Mouse (Mus musculus) heart, embryonic 12.5 days (tissue): ENCODE results near the gene Coq6. TPM values are rescaled to one million over a fixed set of nuclear protein-coding genes. Genes with fewer than 3 reads are reported as not detected.

ENCODE experiments used
- ATAC-seq: fragments of 200-750 bp; cut with Nextera tagmentation; 2 replicates; pipeline ENCODE4 v1.8.0; 2017; ENCODE audit warnings: moderate TSS enrichment, moderate library complexity; ENCODE audit not compliant: insufficient number of reproducible peaks, low FRiP score
- H3K27ac ChIP-seq: fragments of 300-500 bp; sonication (generic); 2 replicates; pipeline ENCODE4 v1.5.1; 2016; ENCODE audit warnings: mild to moderate bottlenecking, moderate library complexity; ENCODE audit not compliant: poor library complexity, severe bottlenecking
- H3K27me3 ChIP-seq: fragments of 300-500 bp; sonication (generic); replicated peaks from 2 replicates; pipeline ENCODE4 v1.6.1; 2016; ENCODE audit warnings: mild to moderate bottlenecking, moderate library complexity
- H3K36me3 ChIP-seq: fragments of 300-500 bp; sonication (generic); 2 replicates; pipeline ENCODE4 v1.6.1; 2016; ENCODE audit warnings: mild to moderate bottlenecking, moderate library complexity
- H3K4me1 ChIP-seq: fragments of 300-500 bp; sonication (generic); replicated peaks from 2 replicates; pipeline ENCODE4 v1.6.1; 2016; ENCODE audit warnings: mild to moderate bottlenecking
- H3K4me2 ChIP-seq: fragments of 300-500 bp; sonication (generic); 2 replicates; pipeline ENCODE4 v1.6.1; 2016; ENCODE audit warnings: mild to moderate bottlenecking, moderate library complexity
- H3K4me3 ChIP-seq: fragments of 300-500 bp; sonication (generic); 2 replicates; pipeline ENCODE4 v1.5.1; 2016; ENCODE audit warnings: mild to moderate bottlenecking
- H3K9ac ChIP-seq: fragments of 300-500 bp; sonication (generic); 2 replicates; pipeline ENCODE4 v1.6.1; 2016; ENCODE audit warnings: mild to moderate bottlenecking, moderate library complexity
- H3K9me3 ChIP-seq: fragments of 300-500 bp; sonication (generic); replicated peaks from 2 replicates; pipeline ENCODE4 v1.6.1; 2016; ENCODE audit warnings: mild to moderate bottlenecking, moderate library complexity
- WGBS: fragments of 180-500 bp; shearing (Covaris S2); methylation state at CpG from one replicate; pipeline ENCODE4 v1.1.7; 2016; 5-methylcytosine and 5-hydroxymethylcytosine counted together
- polyA plus RNA-seq: library from polyadenylated mRNA; unstranded; fragments of >200 nt; fragmentation: Nextera tagmentation; extraction: Ambion mirVana; gene quantifications from 2 replicates; pipeline ENCODE4 v1.2.1, GENCODE M21; 2016

The Coq6 gene
- polyA plus RNA-seq, 1 experiment from 2014 or later: 59.2 TPM

DNA sequence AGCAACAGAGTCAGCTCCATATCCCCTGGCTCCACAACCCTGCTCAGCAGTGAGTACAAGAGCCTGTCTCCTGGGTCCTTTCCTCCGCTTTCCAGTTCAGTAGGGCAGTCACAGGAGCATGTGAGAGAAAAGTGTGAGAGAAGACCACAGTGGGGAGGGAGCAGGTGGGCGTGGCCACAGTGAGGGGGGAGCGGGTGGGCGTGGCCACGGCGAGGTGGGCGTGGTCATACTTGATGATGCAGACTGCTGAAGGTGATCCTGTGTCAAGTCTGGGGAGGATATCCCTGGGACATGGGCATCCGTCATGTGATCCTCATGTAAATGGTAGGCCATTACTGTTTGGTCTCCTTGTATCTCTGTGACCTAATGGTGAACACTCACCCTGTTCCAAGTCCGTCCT is 5.5 kb downstream of the Coq6 start:
- Histone ChIP-seq H3K27me3 (no peaks in the 10 kb centered on the region), H3K9me3 (no peaks in the 10 kb centered on the region), H3K4me2 (no peak overlapping the region), H3K4me3 (no peak overlapping the region), H3K9ac (no peak overlapping the region), H3K36me3 (peaks cover 50% of the 10 kb centered on the region), H3K4me1 (peaks cover 18% of the 10 kb centered on the region), H3K27ac (no peak overlapping the region)
- WGBS: 61% methylated on average over 9 of the region's 9 CpGs
- ATAC-seq: no peak

DNA sequence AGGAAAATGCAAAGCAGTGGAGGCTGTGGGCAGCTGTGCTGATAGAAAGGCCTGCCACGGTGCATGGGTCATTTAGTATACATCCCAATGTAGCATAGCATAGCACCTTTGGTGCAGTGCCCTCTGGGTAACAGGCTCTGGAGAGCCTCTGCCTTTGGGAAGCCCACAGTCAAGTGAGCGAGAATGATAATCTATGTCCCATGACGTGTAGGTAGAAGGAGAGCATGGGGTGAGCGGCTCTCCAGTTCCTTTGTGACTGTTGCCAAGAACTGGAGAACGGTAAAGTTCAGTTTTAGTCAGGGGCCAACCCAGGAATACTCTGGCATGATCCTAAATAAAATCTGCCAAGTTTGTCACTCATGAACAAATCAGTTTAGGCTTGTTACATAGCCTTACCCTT is 10.2 kb downstream of the Coq6 start:
- 88% methylated on average over 5 of the region's 5 CpGs for WGBS
- Histone ChIP-seq H3K36me3 (peaks cover 80% of the 10 kb centered on the region), H3K9ac (no peak overlapping the region), H3K4me2 (no peak overlapping the region), H3K27me3 (no peaks in the 10 kb centered on the region), H3K4me1 (peaks cover 4% of the 10 kb centered on the region; the same call in 1 of the 2 replicates), H3K4me3 (no peak overlapping the region), H3K9me3 (no peaks in the 10 kb centered on the region), H3K27ac (no peak overlapping the region)
- ATAC-seq: no peak

DNA sequence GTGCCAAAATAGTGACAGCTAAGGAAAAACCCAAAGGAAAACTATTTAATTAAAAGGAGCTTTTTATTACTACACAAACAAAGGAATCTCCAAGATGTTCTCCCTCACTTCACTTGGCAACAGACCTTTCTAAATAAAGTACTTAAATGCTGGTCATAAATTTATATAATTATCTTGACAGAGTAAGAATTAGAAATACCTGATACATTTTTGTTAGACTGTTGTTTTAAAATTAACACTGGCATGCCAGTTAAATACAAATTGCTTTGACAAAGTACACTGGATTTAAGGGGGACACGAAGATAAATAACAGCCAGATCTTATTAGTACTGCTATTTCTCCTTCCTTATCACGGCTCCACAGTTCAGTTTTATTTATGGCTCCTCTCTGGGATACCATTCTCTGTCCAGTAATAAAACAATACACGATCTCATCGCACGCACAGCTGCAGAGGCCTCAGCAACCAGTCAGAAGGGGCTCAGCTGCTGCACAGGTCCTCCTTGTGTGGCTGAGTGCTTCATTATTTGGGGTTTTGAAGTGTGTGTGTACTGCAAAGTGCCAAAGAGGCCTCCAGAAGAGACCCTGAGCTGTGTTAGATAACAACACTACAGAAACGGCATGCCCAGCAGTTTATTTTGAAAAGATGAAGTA is 12.5 kb downstream of the Coq6 start:
- Histone ChIP-seq H3K9me3 (no peaks in the 10 kb centered on the region), H3K36me3 (peaks cover 83% of the 10 kb centered on the region), H3K27me3 (no peaks in the 10 kb centered on the region), H3K27ac (peak overlapping the region; percentile 52), H3K9ac (no peak overlapping the region), H3K4me1 (peaks cover 4% of the 10 kb centered on the region; the same call in 1 of the 2 replicates), H3K4me3 (no peak overlapping the region), H3K4me2 (no peak overlapping the region)
- WGBS: 53% methylated on average over 6 of the region's 6 CpGs
- no peak for ATAC-seq

DNA sequence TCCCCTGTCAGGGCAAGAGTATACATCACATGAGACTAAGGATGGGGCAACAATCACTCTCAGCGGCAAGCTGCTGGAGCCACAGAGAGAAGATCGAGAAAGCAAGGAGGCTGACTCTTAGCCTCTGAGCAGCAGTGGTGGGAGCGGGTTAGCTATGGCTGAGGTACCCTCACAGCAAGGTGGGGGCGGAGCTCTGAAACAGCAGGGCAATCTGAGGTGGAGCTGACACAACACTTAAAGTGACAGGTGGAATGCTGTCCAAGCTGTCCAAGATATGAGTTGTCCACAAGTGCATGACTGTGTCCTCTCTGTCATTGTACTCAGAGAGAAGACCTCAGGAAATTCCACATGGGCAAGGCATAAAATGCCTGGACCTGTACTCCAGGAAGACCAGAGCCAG is 20.9 kb downstream of the Coq6 start:
- WGBS: 52% methylated on average over 4 of the region's 4 CpGs
- peak; percentile 62 for ATAC-seq
- Histone ChIP-seq H3K4me1 (peaks cover 30% of the 10 kb centered on the region), H3K27me3 (no peaks in the 10 kb centered on the region), H3K9me3 (no peaks in the 10 kb centered on the region), H3K27ac (peak overlapping the region; percentile 78), H3K4me2 (peak overlapping the region; percentile 51), H3K36me3 (peaks cover 26% of the 10 kb centered on the region), H3K4me3 (peak overlapping the region; percentile 26), H3K9ac (peak overlapping the region; percentile 19; the same call in 1 of the 2 replicates)

DNA sequence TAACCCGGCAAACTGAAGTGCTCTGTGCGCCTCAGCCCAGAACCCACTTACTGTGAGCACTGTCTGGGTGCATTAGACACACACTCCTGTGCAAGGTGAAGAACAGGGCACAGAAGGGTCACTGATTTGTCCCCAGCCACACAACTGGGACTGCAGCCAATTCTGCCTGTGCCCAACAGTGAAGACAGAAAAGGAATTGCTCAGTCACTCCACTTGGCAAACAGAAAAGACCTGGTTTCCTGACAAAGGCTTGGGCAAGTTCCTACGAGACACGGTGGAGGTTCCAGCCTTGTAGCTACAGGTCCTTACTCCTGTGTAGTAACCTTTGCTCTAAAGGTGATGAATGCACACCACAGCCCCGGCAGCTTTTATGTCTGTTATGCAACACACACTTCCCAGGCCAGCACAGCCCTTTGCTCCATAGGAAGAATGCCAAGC is 23.2 kb downstream of the Coq6 start:
- 0 out of 2 replicates have a peak overlapping the region, but pooled peaks have one; percentile 10 for H3K4me2 ChIP-seq
- no peak overlapping the region for H3K9ac ChIP-seq
- WGBS: 37% methylated on average over 5 of the region's 5 CpGs

DNA sequence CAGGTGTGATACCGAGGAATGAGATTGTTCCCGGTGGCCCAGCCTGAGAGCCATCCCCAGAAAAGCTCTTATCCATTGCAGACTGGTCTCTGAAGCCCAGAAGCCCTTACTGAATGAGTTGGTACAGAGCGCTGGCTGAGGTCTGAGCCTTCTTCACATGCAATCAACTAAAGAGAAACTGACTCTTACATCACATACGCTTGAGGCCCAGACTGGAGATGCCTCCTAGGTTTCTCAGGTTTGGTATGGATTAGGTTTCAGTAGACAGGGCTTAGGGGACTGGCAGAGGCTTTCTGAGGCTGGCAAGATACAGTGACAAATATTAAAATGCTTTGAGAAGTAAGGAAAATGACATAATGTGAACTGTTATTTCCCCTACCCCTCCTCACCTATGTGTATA is 24.0 kb downstream of the Coq6 start:
- H3K4me2 ChIP-seq: no peak overlapping the region
- peak overlapping the region; percentile 88 for H3K27ac ChIP-seq
- no peaks in the 10 kb centered on the region for H3K27me3 ChIP-seq
- no peak overlapping the region for H3K9ac ChIP-seq
- 82% methylated on average over 4 of the region's 4 CpGs for WGBS
- no peak overlapping the region for H3K4me3 ChIP-seq
- H3K4me1 ChIP-seq: peaks cover 36% of the 10 kb centered on the region
- H3K36me3 ChIP-seq: peaks cover 4% of the 10 kb centered on the region
- ATAC-seq: no peak
- no peaks in the 10 kb centered on the region for H3K9me3 ChIP-seq

More for the DNA sequence above, 23.2 kb downstream of the Coq6 start:
- H3K36me3 ChIP-seq: peaks cover 4% of the 10 kb centered on the region
- ATAC-seq: peak; percentile 66; the same call in 1 of the 2 replicates
- H3K9me3 ChIP-seq: no peaks in the 10 kb centered on the region
- H3K27me3 ChIP-seq: no peaks in the 10 kb centered on the region
- H3K4me3 ChIP-seq: no peak overlapping the region
- H3K4me1 ChIP-seq: peaks cover 36% of the 10 kb centered on the region
- H3K27ac ChIP-seq: peak overlapping the region; percentile 88

DNA sequence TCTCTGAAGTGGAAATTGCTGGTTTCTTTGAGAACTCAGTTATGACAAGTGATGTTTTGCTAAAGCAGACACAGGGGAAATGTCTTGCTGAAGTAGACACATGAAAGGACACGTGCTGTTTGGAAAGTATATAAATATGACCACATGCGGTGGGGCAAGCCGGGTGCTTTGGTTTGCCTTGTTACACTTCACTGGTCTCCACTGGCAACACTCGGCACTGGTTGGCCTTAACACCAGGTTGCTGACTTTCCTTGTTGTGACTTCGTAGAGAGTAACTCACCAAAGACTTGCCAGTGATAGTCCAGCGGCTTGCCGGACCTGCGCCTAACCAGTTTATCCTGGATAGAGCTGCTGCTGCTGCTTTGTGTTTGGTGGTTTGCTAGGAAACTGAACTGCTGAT is 26.6 kb downstream of the Coq6 start:
- Histone ChIP-seq H3K9ac (no peak overlapping the region), H3K27ac (no peak overlapping the region), H3K27me3 (no peaks in the 10 kb centered on the region), H3K4me3 (no peak overlapping the region), H3K9me3 (no peaks in the 10 kb centered on the region), H3K36me3 (peaks cover 10% of the 10 kb centered on the region), H3K4me2 (no peak overlapping the region), H3K4me1 (peaks cover 35% of the 10 kb centered on the region)
- no peak for ATAC-seq
- 84% methylated on average over 8 of the region's 8 CpGs for WGBS

DNA sequence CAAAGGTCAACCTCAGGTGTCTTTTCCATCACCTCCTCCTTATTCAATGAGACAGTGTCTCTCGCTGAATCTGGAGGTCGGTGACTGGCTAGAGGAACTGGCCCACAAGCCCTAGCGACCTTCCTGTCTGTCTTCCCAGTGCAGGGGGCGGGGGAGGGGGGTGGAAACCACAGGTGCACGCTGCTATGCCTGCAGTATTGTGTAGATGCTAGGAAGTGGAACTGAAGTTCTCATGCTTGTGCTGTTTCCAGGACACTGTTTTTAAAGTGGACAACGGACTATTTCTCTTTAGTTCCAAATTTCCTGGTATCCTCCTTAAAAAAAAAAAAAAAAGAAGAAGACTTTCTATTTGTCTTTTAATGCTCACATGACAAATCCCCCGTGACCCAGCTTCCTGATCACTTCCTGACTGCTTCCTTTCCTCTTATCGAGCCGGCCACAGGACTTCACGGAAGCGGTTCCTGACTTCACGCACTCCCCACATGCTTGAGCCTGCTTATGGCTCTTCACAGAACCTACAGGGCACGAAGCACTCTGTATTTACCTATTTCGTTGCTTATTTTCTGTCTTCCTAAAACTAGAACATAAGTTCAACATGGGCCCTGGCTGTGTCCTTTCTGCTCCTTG is 27.4 kb downstream of the Coq6 start:
- H3K27me3 ChIP-seq: no peaks in the 10 kb centered on the region
- peaks cover 30% of the 10 kb centered on the region for H3K4me1 ChIP-seq
- no peak overlapping the region for H3K27ac ChIP-seq
- H3K4me3 ChIP-seq: no peak overlapping the region
- H3K9me3 ChIP-seq: no peaks in the 10 kb centered on the region
- WGBS: 63% methylated on average over 14 of the region's 14 CpGs
- no peak for ATAC-seq
- H3K36me3 ChIP-seq: peaks cover 14% of the 10 kb centered on the region
- no peak overlapping the region for H3K9ac ChIP-seq
- H3K4me2 ChIP-seq: no peak overlapping the region

DNA sequence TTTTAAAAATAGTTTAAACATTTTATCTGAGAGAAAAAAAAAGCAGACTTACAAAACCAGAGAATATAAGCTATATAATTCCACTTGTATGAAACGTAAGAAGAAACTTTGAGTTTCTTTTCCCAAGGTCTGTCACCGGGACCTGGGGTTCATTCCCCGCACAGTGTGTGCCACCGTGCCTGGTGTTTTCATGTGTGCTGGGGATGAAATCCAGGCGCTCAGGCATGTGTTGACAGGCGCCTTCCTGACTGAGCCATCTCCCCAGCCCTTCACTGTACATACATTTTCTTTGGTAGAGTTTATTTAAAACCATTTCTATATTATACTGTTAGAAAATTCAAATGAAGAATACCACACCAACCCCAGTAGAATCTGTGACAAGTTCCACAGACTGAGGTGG is 28.9 kb downstream of the Coq6 start:
- peaks cover 19% of the 10 kb centered on the region for H3K36me3 ChIP-seq
- H3K9ac ChIP-seq: no peak overlapping the region
- H3K27ac ChIP-seq: peak overlapping the region; percentile 48; the same call in 1 of the 2 replicates
- H3K27me3 ChIP-seq: no peaks in the 10 kb centered on the region
- 22% methylated on average over 6 of the region's 6 CpGs for WGBS
- H3K4me2 ChIP-seq: no peak overlapping the region
- H3K4me3 ChIP-seq: no peak overlapping the region
- H3K4me1 ChIP-seq: peaks cover 17% of the 10 kb centered on the region
- H3K9me3 ChIP-seq: no peaks in the 10 kb centered on the region
- ATAC-seq: no peak

DNA sequence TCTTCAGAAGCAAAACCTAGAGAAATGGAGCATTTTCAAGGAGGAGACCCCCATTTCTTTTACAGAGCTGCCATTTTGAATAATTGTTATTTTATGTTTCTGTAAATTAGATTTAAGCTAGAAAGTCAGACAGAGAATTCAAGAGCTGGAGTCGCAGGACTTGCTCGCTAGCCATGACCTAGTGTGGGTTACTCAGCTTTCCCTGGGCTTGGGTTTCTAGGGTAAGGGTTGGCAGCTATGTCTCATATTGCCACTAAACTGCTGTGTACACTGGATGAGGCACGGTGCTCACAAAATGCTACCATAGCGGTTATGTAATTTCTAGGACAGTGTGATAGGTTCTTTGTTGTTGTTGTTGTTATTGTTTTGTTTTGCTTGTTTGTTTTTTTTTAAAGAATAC is 31.2 kb downstream of the Coq6 start:
- H3K36me3 ChIP-seq: peaks cover 29% of the 10 kb centered on the region
- no peak overlapping the region for H3K27ac ChIP-seq
- H3K9ac ChIP-seq: no peak overlapping the region
- no peak for ATAC-seq
- no peaks in the 10 kb centered on the region for H3K9me3 ChIP-seq
- 94% methylated on average over 4 of the region's 4 CpGs for WGBS
- no peak overlapping the region for H3K4me2 ChIP-seq
- no peak overlapping the region for H3K4me3 ChIP-seq
- H3K27me3 ChIP-seq: no peaks in the 10 kb centered on the region
- peaks cover 12% of the 10 kb centered on the region for H3K4me1 ChIP-seq

DNA sequence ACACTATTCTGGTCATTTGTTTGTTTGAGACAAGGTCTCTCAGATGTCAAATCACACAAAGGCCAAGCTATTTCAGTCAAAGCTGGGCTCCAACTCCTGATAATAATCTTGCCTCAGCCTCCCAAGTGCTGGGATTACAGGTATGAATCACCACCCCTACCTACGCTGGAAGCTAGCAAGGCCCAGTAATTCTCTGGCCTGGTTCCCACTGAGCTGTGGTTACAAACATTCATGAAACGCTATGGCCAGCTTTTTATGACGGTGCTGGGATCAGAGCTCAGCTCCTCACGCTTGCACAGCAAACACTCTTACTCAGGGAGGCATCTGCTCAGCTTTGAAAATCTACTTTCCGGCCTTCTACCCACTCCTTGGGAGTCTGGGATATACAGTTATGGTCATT is 32.4 kb downstream of the Coq6 start:
- no peak for ATAC-seq
- H3K4me1 ChIP-seq: peaks cover 7% of the 10 kb centered on the region
- WGBS: 83% methylated on average over 5 of the region's 5 CpGs
- H3K27ac ChIP-seq: no peak overlapping the region
- H3K4me3 ChIP-seq: no peak overlapping the region
- H3K9ac ChIP-seq: no peak overlapping the region
- no peak overlapping the region for H3K4me2 ChIP-seq
- H3K36me3 ChIP-seq: peaks cover 29% of the 10 kb centered on the region
- no peaks in the 10 kb centered on the region for H3K27me3 ChIP-seq
- no peaks in the 10 kb centered on the region for H3K9me3 ChIP-seq
